Mouse (Mus musculus): Measurements from ENCODE around the gene Oog3. TPM values are rescaled to one million over a fixed set of nuclear protein-coding genes. Genes with fewer than 3 reads are reported as not detected.

The Oog3 gene
- polyA plus RNA-seq (2015; fragmentation: Nextera tagmentation; extraction: Ambion mirVana): not detected in 2 replicates

DNA sequence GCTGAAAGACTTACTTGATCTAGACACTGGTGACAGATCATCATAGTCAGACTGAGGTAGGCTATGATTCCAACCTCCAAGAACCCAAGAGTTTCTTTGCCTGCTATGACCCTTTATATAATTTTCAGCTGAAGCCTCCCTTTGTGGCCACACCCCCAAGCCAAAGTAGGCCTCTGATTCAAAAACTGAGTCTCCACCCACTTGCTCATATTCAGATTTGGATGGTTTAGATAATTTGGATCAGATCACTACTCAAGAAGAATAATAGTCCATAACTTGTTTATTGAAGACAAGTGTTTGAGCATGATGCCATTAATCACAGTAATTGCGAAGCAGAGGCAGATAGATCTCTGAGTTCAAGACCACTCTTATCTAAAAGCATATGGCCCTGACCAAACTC lies at the start of gene Oog3:
Oog3 (minus strand) TSS at position 101 of the 400 bp plus-strand sequence.
- DNase-seq (ENCODE audit: low spot score) (no peak), ATAC-seq (replicated peaks; ENCODE audit: low FRiP score, low read depth) (no peak)
- WGBS: 69% methylated on average over 1 of the region's 1 CpGs
- Histone ChIP-seq H3K36me3 (ENCODE audit: insufficient read depth, low read length) (no peaks in the 10 kb centered on the region), H3K27ac (no peak within 1 kb of the TSS), H3K4me1 (replicated peaks; ENCODE audit: insufficient read depth, low read length) (no peaks in the 10 kb centered on the region), H3K9me3 (replicated peaks; ENCODE audit: low read length) (0 out of 2 replicates have a peak, but pooled peaks cover 3% of the 10 kb centered on the region), H3K27me3 (ENCODE audit: insufficient read depth, low read length) (no peaks in the 10 kb centered on the region), H3K9ac (ENCODE audit: low read depth, low read length) (no peak within 1 kb of the TSS), H3K4me2 (ENCODE audit: low read length) (no peak within 1 kb of the TSS), H3K4me3 (replicated peaks; ENCODE audit: low read depth, low read length) (no peak within 1 kb of the TSS)
- TF ChIP-seq CTCF (IDR thresholded peaks at IDR 0.05; ENCODE audit: low read depth): no peak

DNA sequence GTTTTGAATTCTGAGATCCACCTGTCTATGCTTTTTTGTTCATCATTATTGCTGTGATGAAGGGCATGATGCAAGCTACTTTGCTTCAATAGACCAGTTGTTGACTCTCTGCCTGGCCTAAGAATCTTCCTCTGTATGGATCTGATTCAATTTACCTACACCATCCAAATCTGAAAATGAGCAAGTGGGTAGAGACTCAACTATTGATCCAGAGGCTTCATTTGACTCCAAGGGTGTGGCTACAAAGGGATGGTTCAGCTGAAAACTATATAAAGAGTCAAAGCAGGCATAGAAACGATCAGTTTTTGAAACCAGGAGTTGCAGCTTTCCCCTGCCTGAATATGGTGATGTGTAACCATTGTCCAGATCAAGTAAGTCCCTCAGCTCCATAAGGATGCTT lies 28.0 kb upstream of the Oog3 start, which contains the start of gene Oog2:
Oog2 (plus strand) TSS at position 301 of the 400 bp plus-strand sequence.
- Histone ChIP-seq H3K36me3 (ENCODE audit: insufficient read depth, low read length) (no peaks in the 10 kb centered on the region), H3K4me3 (replicated peaks; ENCODE audit: low read depth, low read length) (no peak within 1 kb of the TSS), H3K4me1 (replicated peaks; ENCODE audit: insufficient read depth, low read length) (no peaks in the 10 kb centered on the region), H3K9me3 (replicated peaks; ENCODE audit: low read length) (no peaks in the 10 kb centered on the region), H3K4me2 (ENCODE audit: low read length) (no peak within 1 kb of the TSS), H3K9ac (ENCODE audit: low read depth, low read length) (no peak within 1 kb of the TSS), H3K27me3 (ENCODE audit: insufficient read depth, low read length) (no peaks in the 10 kb centered on the region), H3K27ac (no peak within 1 kb of the TSS)
- no peak for ATAC-seq (replicated peaks; ENCODE audit: low FRiP score, low read depth)
- no peak for TF ChIP-seq CTCF (IDR thresholded peaks at IDR 0.05; ENCODE audit: low read depth)
- no peak for DNase-seq (ENCODE audit: low spot score)
- 33% methylated on average over 1 of the region's 1 CpGs for WGBS

Other genes with a start within 250 kb of the Oog3 start
- gene Pramef25, start 211.6 kb downstream of the Oog3 start, polyA plus RNA-seq (2015; fragmentation: Nextera tagmentation; extraction: Ambion mirVana): not detected in 2 replicates
- gene Gm13101, start 195.7 kb downstream of the Oog3 start, polyA plus RNA-seq (2015; fragmentation: Nextera tagmentation; extraction: Ambion mirVana): not detected in 2 replicates
- gene Pramef17, start 168.3 kb downstream of the Oog3 start, polyA plus RNA-seq (2015; fragmentation: Nextera tagmentation; extraction: Ambion mirVana): not detected in 2 replicates
- not detected in 2 replicates for gene Pramel4, start 103.5 kb downstream of the Oog3 start, polyA plus RNA-seq (2015; fragmentation: Nextera tagmentation; extraction: Ambion mirVana)
- not detected in 2 replicates for gene Gm13102, start 56.2 kb downstream of the Oog3 start, polyA plus RNA-seq (2015; fragmentation: Nextera tagmentation; extraction: Ambion mirVana)
- not detected in 2 replicates for gene Oog2, start 28.1 kb upstream of the Oog3 start, polyA plus RNA-seq (2015; fragmentation: Nextera tagmentation; extraction: Ambion mirVana)
- not detected in 2 replicates for gene C87977, start 50.7 kb upstream of the Oog3 start, polyA plus RNA-seq (2015; fragmentation: Nextera tagmentation; extraction: Ambion mirVana)
- not detected in 2 replicates for gene Pramel5, start 117.8 kb upstream of the Oog3 start, polyA plus RNA-seq (2015; fragmentation: Nextera tagmentation; extraction: Ambion mirVana)
- gene Gm13128, start 167.6 kb upstream of the Oog3 start, polyA plus RNA-seq (2015; fragmentation: Nextera tagmentation; extraction: Ambion mirVana): not detected in 2 replicates
- gene Gm13119, start 195.3 kb upstream of the Oog3 start, polyA plus RNA-seq (2015; fragmentation: Nextera tagmentation; extraction: Ambion mirVana): not detected in 2 replicates
- gene Pramef20, start 215.3 kb upstream of the Oog3 start, polyA plus RNA-seq (2015; fragmentation: Nextera tagmentation; extraction: Ambion mirVana): not detected in 2 replicates
- 0.37 and 0.39 TPM in 2 replicates for gene Pramef12, start 245.8 kb upstream of the Oog3 start, polyA plus RNA-seq (2015; fragmentation: Nextera tagmentation; extraction: Ambion mirVana)

Data from kidney, postnatal 0 days (tissue).